Mouse (Mus musculus) myocyte (in vitro differentiated cells): ENCODE measurements around the gene Acot4.

Experiments used
- CEBPB ChIP-seq: IDR thresholded peaks from 2 replicates; pipeline ENCODE4 v1.6.1; 2011; ENCODE audit warnings: mild to moderate bottlenecking, moderate library complexity; ENCODE audit not compliant: poor library complexity, insufficient read depth, severe bottlenecking
- E2F4 ChIP-seq: IDR thresholded peaks from one replicate; pipeline ENCODE4 v1.6.1; 2011; ENCODE audit warnings: mild to moderate bottlenecking, control low read depth, moderate library complexity; ENCODE audit not compliant: insufficient read depth
- MAX ChIP-seq: IDR thresholded peaks from one replicate; pipeline ENCODE4 v1.6.1; 2011; ENCODE audit warnings: low read depth, mild to moderate bottlenecking, control low read depth
- MYOD1 ChIP-seq, 3 experiments: IDR thresholded peaks; one replicate each; pipeline ENCODE4 v1.6.1; 2011; ENCODE audit warnings: control low read depth in 2 of 3, low read depth in 2 of 3, mild to moderate bottlenecking in 2 of 3, moderate library complexity in 1 of 3; ENCODE audit not compliant: insufficient read length in 2 of 3, control insufficient read depth in 1 of 3
- MYOG ChIP-seq, 3 experiments: IDR thresholded peaks; one replicate each; pipeline ENCODE4 v1.6.1; 2011; ENCODE audit warnings: control low read depth in 2 of 3, low read depth in 2 of 3, mild to moderate bottlenecking in 2 of 3; ENCODE audit not compliant: insufficient read length in 2 of 3, control insufficient read depth in 1 of 3, insufficient read depth in 1 of 3
- POLR2A ChIP-seq: IDR thresholded peaks from one replicate; pipeline ENCODE4 v1.6.1; 2011; ENCODE audit warnings: low read depth, mild to moderate bottlenecking, control low read depth, moderate library complexity; ENCODE audit not compliant: insufficient read length
- POLR2AphosphoS2 ChIP-seq: IDR thresholded peaks from one replicate; pipeline ENCODE4 v1.6.1; 2011; ENCODE audit warnings: low read depth, control low read depth; ENCODE audit not compliant: insufficient read length
- REST ChIP-seq: IDR thresholded peaks from one replicate; pipeline ENCODE4 v1.6.1; 2011; ENCODE audit warnings: mild to moderate bottlenecking, control low read depth, moderate library complexity; ENCODE audit not compliant: insufficient read depth, insufficient read length
- SRF ChIP-seq: IDR thresholded peaks from one replicate; pipeline ENCODE4 v1.6.1; 2011; ENCODE audit warnings: low read depth; ENCODE audit not compliant: control insufficient read depth, insufficient read length
- TCF12 ChIP-seq: IDR thresholded peaks from one replicate; pipeline ENCODE4 v1.6.1; 2011; ENCODE audit warnings: mild to moderate bottlenecking, control low read depth; ENCODE audit not compliant: poor library complexity, insufficient read depth, severe bottlenecking
- USF1 ChIP-seq: IDR thresholded peaks from one replicate; pipeline ENCODE4 v1.6.1; 2011; ENCODE audit warnings: low read depth, mild to moderate bottlenecking, control low read depth, moderate library complexity

DNA sequence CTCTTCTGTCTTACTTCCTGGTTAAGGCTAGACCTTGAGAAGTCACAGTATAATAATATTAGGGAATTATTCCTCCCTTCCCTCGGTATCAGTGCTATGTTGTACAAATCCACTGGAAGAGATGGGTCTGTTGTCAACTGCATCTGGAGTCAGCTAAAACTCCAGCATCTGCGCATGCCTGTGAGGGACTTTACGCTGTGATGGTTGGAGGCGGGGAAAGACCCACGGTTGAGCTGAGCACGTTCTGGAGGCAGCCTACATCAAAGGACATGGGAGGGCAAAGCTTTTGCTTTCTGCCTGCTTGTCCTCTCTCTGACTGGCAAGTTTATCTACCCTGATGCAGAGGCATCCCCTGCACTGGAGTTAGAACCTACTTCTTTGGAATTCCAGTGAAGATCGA, 12.3 kb upstream of the Acot4 start:
- TF ChIP-seq POLR2A: no peak
- TF ChIP-seq E2F4: no peak
- TF ChIP-seq USF1: no peak
- no peak for TF ChIP-seq REST
- no peak for TF ChIP-seq TCF12
- TF ChIP-seq MAX: no peak
- TF ChIP-seq CEBPB: no peak
- TF ChIP-seq MYOG (IDR thresholded peaks at IDR 0.05; ENCODE audit: control insufficient read depth in 1 of 3, insufficient read depth in 1 of 3, insufficient read length in 2 of 3, low read depth in 2 of 3): no peak
- no peak for TF ChIP-seq SRF
- no peak for TF ChIP-seq POLR2AphosphoS2
- TF ChIP-seq MYOD1 (IDR thresholded peaks at IDR 0.05; ENCODE audit: control insufficient read depth in 1 of 3, insufficient read length in 2 of 3, low read depth in 2 of 3): no peak
